Mouse (Mus musculus): ENCODE measurements at regions not wholly inside any gene's neighbourhood (a gene's known extent, or its start where the extent isn't known, plus 50 kb on each side); places are given as distances from the start of the nearest gene placed in this dataset.

- no peak overlapping the region for H3K4me2 ChIP-seq (replicated peaks; ENCODE audit: low read depth)
- WGBS = 53% methylated on average over 6 of the region's 6 CpGs
- TF ChIP-seq CTCF (IDR thresholded peaks at IDR 0.05; ENCODE audit: low read depth) = no peak
- ATAC-seq = peak; percentile 94
- H3K27ac ChIP-seq (ENCODE audit: low read depth, low read length) = peak overlapping the region; percentile 54; the same call in 1 of the 2 replicates
- no peaks in the 10 kb centered on the region for H3K36me3 ChIP-seq (ENCODE audit: control insufficient read depth, insufficient read depth)
- H3K4me1 ChIP-seq (replicated peaks; ENCODE audit: control insufficient read depth, insufficient read depth, low read length) = 0 out of 2 replicates have a peak, but pooled peaks cover 4% of the 10 kb centered on the region
- no peaks in the 10 kb centered on the region for H3K27me3 ChIP-seq (replicated peaks; ENCODE audit: control insufficient read depth, insufficient read depth, low read length)
- no peak overlapping the region for H3K4me3 ChIP-seq (ENCODE audit: low read depth, low read length)
- no peaks in the 10 kb centered on the region for H3K9me3 ChIP-seq (ENCODE audit: control insufficient read depth)
- H3K9ac ChIP-seq (ENCODE audit: low read depth, low read length) = no peak overlapping the region
Measured at GRCm38 (mm10) chr4:29152134-29152867, 339.4 kb downstream of the Epha7 start.

- Histone ChIP-seq H3K27me3 (replicated peaks; ENCODE audit: control insufficient read depth, insufficient read depth, low read length) (no peaks in the 10 kb centered on the region), H3K9me3 (ENCODE audit: control insufficient read depth) (no peaks in the 10 kb centered on the region), H3K4me3 (ENCODE audit: low read depth, low read length) (no peak overlapping the region), H3K36me3 (ENCODE audit: control insufficient read depth, insufficient read depth) (no peaks in the 10 kb centered on the region), H3K4me2 (replicated peaks; ENCODE audit: low read depth) (no peak overlapping the region), H3K27ac (ENCODE audit: low read depth, low read length) (no peak overlapping the region), H3K4me1 (replicated peaks; ENCODE audit: control insufficient read depth, insufficient read depth, low read length) (no peaks in the 10 kb centered on the region), H3K9ac (ENCODE audit: low read depth, low read length) (no peak overlapping the region)
- ATAC-seq = no peak
- 53% methylated on average over 2 of the region's 2 CpGs for WGBS
- no peak for TF ChIP-seq CTCF (IDR thresholded peaks at IDR 0.05; ENCODE audit: low read depth)
Measured at GRCm38 (mm10) chr4:29182494-29182893, 369.6 kb downstream of the Epha7 start.

- ATAC-seq = peak; percentile 82
- Histone ChIP-seq H3K27me3 (replicated peaks; ENCODE audit: control insufficient read depth, insufficient read depth, low read length) (no peaks in the 10 kb centered on the region), H3K9ac (ENCODE audit: low read depth, low read length) (no peak overlapping the region), H3K4me2 (replicated peaks; ENCODE audit: low read depth) (no peak overlapping the region), H3K9me3 (ENCODE audit: control insufficient read depth) (no peaks in the 10 kb centered on the region), H3K36me3 (ENCODE audit: control insufficient read depth, insufficient read depth) (no peaks in the 10 kb centered on the region), H3K27ac (ENCODE audit: low read depth, low read length) (no peak overlapping the region), H3K4me1 (replicated peaks; ENCODE audit: control insufficient read depth, insufficient read depth, low read length) (no peaks in the 10 kb centered on the region), H3K4me3 (ENCODE audit: low read depth, low read length) (no peak overlapping the region)
- TF ChIP-seq CTCF (IDR thresholded peaks at IDR 0.05; ENCODE audit: low read depth) = no peak
Measured at GRCm38 (mm10) chr4:29183411-29183810, 370.5 kb downstream of the Epha7 start.

GRCm38 (mm10) chr4:29183818-29184217 lies 370.9 kb downstream of the Epha7 start:
- Histone ChIP-seq H3K36me3 (ENCODE audit: control insufficient read depth, insufficient read depth) (no peaks in the 10 kb centered on the region), H3K27ac (ENCODE audit: low read depth, low read length) (no peak overlapping the region), H3K4me2 (replicated peaks; ENCODE audit: low read depth) (no peak overlapping the region), H3K9me3 (ENCODE audit: control insufficient read depth) (no peaks in the 10 kb centered on the region), H3K9ac (ENCODE audit: low read depth, low read length) (no peak overlapping the region), H3K4me3 (ENCODE audit: low read depth, low read length) (no peak overlapping the region), H3K4me1 (replicated peaks; ENCODE audit: control insufficient read depth, insufficient read depth, low read length) (no peaks in the 10 kb centered on the region), H3K27me3 (replicated peaks; ENCODE audit: control insufficient read depth, insufficient read depth, low read length) (no peaks in the 10 kb centered on the region)
- no peak for TF ChIP-seq CTCF (IDR thresholded peaks at IDR 0.05; ENCODE audit: low read depth)
- WGBS = 39% methylated on average over 2 of the region's 2 CpGs
- ATAC-seq = peak; percentile 81

- no peak for ATAC-seq
Measured at GRCm38 (mm10) chr4:29200976-29201375, 388.0 kb downstream of the Epha7 start.

More at GRCm38 (mm10) chr4:29200976-29201375, 388.0 kb downstream of the Epha7 start:
- H3K27ac ChIP-seq (ENCODE audit: low read depth, low read length) = no peak overlapping the region
- no peaks in the 10 kb centered on the region for H3K27me3 ChIP-seq (replicated peaks; ENCODE audit: control insufficient read depth, insufficient read depth, low read length)
- no peak overlapping the region for H3K4me2 ChIP-seq (replicated peaks; ENCODE audit: low read depth)
- H3K36me3 ChIP-seq (ENCODE audit: control insufficient read depth, insufficient read depth) = no peaks in the 10 kb centered on the region
- H3K4me3 ChIP-seq (ENCODE audit: low read depth, low read length) = no peak overlapping the region
- H3K4me1 ChIP-seq (replicated peaks; ENCODE audit: control insufficient read depth, insufficient read depth, low read length) = no peaks in the 10 kb centered on the region
- no peaks in the 10 kb centered on the region for H3K9me3 ChIP-seq (ENCODE audit: control insufficient read depth)
- TF ChIP-seq CTCF (IDR thresholded peaks at IDR 0.05; ENCODE audit: low read depth) = no peak
- no peak overlapping the region for H3K9ac ChIP-seq (ENCODE audit: low read depth, low read length)
